Mouse (Mus musculus) yolk sac, embryonic 10.5 days (tissue): Measurements from ENCODE around the gene Cd52.
"Not testable (repeated sequence)": the region's sequence is repeated elsewhere in the genome, so short reads cannot be mapped to it uniquely, and the experiment has no call there.

Experiments
- DNase-seq: peaks from one replicate; pipeline ENCODE4 v3.0.0-alpha.2; 2017; ENCODE audit warnings: low spot score

Gene Cd52

GRCm38 (mm10) chr4:134094923-134095547 is at the start of gene Cd52:
Cd52 (minus strand) TSS chr4:134095082.
- DNase-seq, result no peak

- not testable (repeated sequence) for DNase-seq
These were observed 49.4 kb upstream of the Cd52 start for GRCm38 (mm10) chr4:134144297-134144696.

GRCm38 (mm10) chr4:134138857-134139256 is 44.0 kb upstream of the Cd52 start:
- DNase-seq, result no peak

- no peak for DNase-seq
These were observed 41.5 kb upstream of the Cd52 start for GRCm38 (mm10) chr4:134136280-134136926.

GRCm38 (mm10) chr4:134132519-134133095 is 37.7 kb upstream of the Cd52 start:
- DNase-seq, result no peak

GRCm38 (mm10) chr4:134132117-134132516 is 37.2 kb upstream of the Cd52 start:
- no peak for DNase-seq

- DNase-seq, result no peak
These were observed 34.6 kb upstream of the Cd52 start for GRCm38 (mm10) chr4:134129482-134129881.

GRCm38 (mm10) chr4:134128983-134129362 is 34.1 kb upstream of the Cd52 start:
- no peak for DNase-seq

GRCm38 (mm10) chr4:134128221-134128982 is 33.5 kb upstream of the Cd52 start, which contains the start of gene Sh3bgrl3:
Sh3bgrl3 (minus strand) TSS chr4:134128789.
- peak; percentile 91 for DNase-seq

- no peak for DNase-seq
These were observed 32.9 kb upstream of the Cd52 start for GRCm38 (mm10) chr4:134127793-134128192.

- DNase-seq, result no peak
These were observed 32.2 kb upstream of the Cd52 start for GRCm38 (mm10) chr4:134127121-134127455.

GRCm38 (mm10) chr4:134126300-134127120 is 31.6 kb upstream of the Cd52 start:
- DNase-seq, result no peak

- DNase-seq, result no peak
These were observed 30.6 kb upstream of the Cd52 start for GRCm38 (mm10) chr4:134125383-134126060.

GRCm38 (mm10) chr4:134123680-134124551 is 29.0 kb upstream of the Cd52 start:
- no peak for DNase-seq

- no peak for DNase-seq
These were observed 28.3 kb upstream of the Cd52 start for GRCm38 (mm10) chr4:134123147-134123546.

- DNase-seq, result no peak
These were observed 27.4 kb upstream of the Cd52 start for GRCm38 (mm10) chr4:134122281-134122680.

GRCm38 (mm10) chr4:134121571-134121970 is 26.7 kb upstream of the Cd52 start:
- DNase-seq, result no peak

- no peak for DNase-seq
These were observed 26.0 kb upstream of the Cd52 start for GRCm38 (mm10) chr4:134120916-134121315.

- peak; percentile 57 for DNase-seq
These were observed 25.4 kb upstream of the Cd52 start for GRCm38 (mm10) chr4:134120192-134120805.

- no peak for DNase-seq
These were observed 24.8 kb upstream of the Cd52 start for GRCm38 (mm10) chr4:134119644-134120043.
